Mouse (Mus musculus) forelimb bud, embryonic 11.5 days (tissue): ENCODE measurements around the gene Kdm8.
"Not testable (repeated sequence)": the region's sequence is repeated elsewhere in the genome, so short reads cannot be mapped to it uniquely, and the experiment has no call there.

ENCODE experiments used
- DNase-seq: peaks from one replicate; pipeline ENCODE4 v3.0.0-alpha.2; 2012; ENCODE audit warnings: low read depth, low spot score

Kdm8 gene

GRCm38 (mm10) chr7:125444464-125445401 lies at the start of gene Kdm8:
TSS of gene Kdm8 (plus strand) at chr7:125444676.
- DNase-seq: peak; percentile 97

- DNase-seq: no peak
These were observed 46.4 kb upstream of the Kdm8 start for GRCm38 (mm10) chr7:125398116-125398515.

DNA sequence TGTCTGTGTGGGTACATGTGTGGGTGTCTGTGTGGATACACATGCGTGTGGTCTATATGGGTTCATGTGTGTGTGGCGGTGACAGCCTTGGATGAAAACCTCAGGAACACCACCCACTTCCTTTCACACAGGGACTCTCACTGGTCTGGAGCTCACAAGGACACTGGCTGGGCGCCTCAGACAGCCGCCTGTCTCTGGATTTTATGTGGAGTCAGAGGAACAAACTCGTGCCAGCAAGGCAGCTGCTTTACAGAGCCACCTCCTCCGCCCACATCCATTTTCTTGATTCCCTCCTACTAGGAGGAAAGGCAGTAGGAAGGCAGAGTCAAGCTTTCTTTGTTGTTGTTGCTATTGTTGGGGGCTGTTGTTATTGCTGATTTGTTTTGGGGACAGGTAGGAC lies 45.8 kb upstream of the Kdm8 start:
- DNase-seq: no peak

DNA sequence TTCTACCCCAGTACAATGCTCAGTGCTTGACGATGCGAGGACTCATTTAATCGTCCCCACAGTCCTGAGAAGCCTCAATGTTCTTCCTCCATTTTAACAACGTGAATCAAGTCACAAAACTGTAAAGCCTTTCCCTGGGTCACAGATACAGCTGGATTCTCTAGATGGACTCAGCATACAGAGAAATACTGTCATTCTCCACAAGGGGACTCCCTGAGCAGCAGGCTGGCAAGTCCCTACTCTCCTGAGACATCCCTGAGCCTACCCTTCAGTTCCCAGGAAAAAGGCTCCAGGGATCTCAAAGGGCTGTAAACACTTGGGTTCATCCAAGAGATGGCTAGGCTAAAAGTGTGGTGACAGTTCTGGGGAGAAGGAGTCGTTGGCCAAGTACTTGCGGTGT lies 37.3 kb upstream of the Kdm8 start:
- DNase-seq: no peak

- no peak for DNase-seq
These were observed 29.4 kb upstream of the Kdm8 start for GRCm38 (mm10) chr7:125415087-125415486.

- no peak for DNase-seq
These were observed 28.7 kb upstream of the Kdm8 start for GRCm38 (mm10) chr7:125415776-125416175.

DNA sequence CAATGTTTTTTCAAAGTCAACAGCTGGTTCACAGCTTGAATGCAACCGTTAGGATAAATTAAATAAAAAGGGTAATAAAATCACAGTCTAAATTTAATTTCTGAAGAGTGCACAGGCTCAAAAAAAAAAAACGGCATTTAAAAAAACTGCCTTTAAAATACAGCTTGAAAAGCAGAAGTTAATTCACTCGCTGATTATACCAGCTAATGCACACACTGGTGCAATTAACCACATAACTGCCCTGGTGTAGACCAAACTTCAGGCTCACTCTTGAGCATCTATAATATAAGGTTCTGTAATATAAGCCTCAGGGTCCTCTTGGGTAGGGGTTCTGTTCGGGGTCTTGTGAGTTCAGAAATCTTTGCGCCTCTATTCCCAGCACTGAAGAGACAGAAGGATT lies 27.7 kb upstream of the Kdm8 start:
- no peak for DNase-seq

- no peak for DNase-seq
These were observed 26.1 kb upstream of the Kdm8 start for GRCm38 (mm10) chr7:125418413-125418812.

DNA sequence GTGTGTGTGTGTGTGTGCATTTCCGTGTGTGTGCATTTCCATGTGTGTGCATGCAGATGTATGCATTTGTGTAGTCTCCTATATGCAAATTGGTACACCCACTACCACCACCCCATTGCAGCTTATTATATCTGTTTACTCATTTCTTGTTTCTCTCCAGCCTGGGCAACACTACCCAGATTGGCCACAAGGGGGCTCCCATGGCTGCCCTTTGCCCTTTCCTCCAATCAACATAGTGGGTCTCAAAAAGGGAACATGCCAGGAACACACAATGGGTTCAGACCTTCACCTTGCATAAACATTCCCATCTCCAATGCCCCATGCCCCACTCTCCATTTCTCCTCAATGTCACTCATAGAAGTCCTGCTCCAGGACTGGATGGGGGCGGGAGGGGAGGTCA lies 24.3 kb upstream of the Kdm8 start:
- peak; percentile 23 for DNase-seq

DNA sequence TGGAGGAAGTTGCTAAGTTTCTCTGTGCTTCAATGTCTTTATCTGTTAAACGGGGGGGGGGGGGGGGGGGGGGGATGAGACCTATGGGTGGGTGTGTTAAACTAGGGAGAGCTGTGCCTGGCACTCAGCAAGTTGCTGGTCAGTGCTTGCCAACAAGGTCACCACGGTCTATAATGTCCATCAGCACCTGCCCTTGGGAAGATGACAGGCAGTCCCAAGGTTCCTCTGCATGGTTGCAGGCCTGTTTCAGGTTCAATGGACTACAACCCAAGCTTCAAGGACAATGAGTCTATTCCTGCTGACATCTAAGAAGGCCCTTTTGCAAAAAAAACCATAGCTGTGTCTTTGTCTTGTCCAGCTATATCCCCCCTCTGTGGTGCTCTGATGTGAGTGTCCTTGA lies 22.6 kb upstream of the Kdm8 start:
- no peak for DNase-seq

DNA sequence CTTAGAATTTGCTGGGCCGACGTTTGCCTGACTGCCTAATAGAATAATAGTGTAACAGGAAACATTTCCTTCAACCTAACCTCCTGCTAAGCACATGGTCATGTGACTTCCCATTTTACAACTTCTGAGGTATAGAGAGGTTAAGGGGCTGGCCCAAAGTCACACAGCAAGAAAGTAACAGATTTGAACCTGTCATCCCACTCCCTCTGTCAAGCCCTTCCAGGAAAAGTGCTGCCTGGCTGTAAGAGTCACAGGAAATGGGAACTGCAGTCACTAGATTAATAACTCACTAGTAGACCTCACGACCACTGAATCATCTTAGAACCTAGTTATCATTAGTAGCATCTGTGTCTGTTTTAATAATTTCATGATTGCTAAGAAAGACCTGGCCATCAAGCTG lies 21.4 kb upstream of the Kdm8 start:
- DNase-seq: no peak

DNA sequence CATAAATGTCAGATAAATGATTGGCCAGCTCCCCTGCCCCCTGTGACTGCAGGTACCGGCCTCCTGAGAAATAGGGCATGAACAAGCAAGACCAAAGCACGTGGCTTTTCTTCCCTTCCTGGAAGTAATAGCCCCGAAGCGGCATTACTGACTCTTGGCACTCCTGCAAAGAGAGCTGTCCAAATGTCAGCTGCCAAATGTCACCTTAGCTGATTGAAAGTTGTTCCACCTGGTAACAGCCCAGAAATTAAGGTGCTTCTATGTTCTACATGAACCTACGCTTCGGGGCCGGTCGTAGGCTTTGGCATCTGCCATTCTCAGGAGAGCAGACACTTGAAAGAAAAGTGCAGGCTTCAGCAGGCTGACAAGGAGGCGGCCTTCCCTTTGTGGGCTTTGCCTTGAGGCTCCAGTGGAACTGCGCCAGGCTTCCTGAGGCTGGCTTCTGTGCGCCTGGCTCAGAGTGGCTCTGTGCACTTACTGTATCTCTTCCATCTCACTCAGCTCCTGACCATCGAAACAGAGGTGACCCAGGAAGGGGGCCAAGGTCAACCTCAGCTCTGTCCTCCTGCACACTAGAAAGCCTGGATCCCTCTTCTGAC lies 16.9 kb upstream of the Kdm8 start:
- DNase-seq: no peak

DNA sequence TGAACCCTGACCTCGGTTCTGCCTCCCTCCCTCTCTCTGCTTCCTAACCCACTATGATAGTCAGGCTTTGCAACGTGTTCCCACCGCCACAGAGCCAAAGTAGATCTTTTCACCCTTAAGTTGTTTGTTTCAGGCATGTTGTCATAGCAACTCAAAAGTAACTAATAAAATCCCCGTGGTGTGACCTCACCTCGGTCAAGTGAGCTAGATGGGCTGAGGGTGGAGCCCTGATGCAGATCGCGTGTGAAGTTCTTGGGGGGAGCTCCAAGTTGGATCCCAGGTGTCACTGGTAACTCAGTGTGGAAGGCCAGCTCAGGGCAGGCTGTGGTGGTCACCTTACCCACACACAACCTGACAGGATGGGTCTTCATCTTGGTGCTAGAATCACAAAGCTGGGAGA lies 16.1 kb upstream of the Kdm8 start:
- DNase-seq: no peak

DNA sequence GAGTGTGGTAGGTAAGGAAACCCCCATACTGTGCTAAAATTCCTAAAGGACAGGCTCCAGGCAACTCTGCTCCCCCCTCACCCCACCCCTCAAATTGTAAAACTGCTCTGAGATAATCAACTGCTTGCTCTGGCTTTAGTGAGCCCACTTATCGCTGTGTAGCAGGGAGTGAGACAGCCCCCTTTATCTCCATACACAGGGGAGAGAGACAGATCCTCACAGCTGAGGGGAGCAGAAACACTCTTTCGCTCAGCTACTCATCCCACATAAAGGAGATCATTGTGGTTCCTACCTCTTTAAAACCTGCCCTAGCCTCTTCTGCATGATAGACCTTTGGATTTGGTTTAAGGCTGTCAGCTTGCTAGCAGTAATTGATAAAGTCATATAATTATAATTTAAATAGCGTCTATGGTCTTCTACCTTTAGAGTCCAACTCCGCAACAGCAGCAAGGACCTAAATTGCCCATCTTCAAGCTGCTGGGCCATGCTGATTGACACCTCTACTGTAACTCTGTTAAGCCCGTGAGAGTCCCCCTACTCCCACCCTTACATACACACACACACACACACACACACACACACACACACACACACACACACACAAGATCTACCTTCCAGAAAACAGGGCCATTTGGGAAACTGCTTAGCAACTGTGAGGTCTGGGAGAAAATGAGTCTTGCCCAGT lies 15.5 kb upstream of the Kdm8 start:
- not testable (repeated sequence) for DNase-seq

GRCm38 (mm10) chr7:125430170-125430842 lies 14.2 kb upstream of the Kdm8 start:
- DNase-seq: no peak

DNA sequence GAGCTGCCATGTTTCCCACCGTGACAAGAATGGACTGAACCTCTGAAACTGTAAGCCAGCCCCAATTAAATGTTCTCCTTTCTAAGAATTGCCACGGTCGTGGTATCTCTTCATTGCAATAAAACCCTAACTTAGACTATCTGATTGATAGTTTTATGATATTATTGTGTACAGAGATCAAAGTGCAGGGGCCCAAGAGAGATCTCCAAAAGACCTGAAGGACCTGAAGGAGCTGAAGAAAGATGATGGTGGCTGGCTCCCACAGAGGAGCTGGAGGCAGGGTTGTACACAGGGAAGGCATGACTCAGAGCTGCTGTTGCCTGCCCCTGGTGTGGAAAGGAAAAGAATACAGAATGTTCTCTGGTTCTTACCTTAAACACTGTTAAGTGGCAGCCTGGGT lies 10.6 kb upstream of the Kdm8 start:
- DNase-seq: no peak

- no peak for DNase-seq
These were observed 9.7 kb upstream of the Kdm8 start for GRCm38 (mm10) chr7:125434666-125435290.

- no peak for DNase-seq
These were observed 2.2 kb upstream of the Kdm8 start for GRCm38 (mm10) chr7:125442323-125442722.

DNA sequence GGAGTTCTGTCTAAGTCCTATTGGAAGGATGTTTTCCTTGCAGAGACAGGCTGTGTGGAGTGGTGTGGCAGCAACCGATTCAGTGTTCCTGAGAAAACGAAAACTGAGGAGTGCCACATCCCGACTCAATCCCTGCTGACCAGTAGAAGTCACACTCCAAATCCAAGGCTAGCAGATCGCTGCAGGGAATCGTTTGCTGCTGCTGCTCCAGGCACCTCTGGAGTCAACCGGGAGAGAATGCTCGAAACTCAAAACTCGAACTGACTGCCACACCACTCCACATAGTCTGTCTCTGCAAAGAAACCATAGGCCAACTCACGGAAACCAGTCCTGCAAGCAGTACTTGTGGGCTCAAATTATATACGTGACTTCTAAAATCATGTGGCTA lies 406 bp upstream of the Kdm8 start:
- no peak for DNase-seq

- DNase-seq: no peak
These were observed 6.2 kb downstream of the Kdm8 start for GRCm38 (mm10) chr7:125450678-125451077.

- DNase-seq: no peak
These were observed 6.6 kb downstream of the Kdm8 start for GRCm38 (mm10) chr7:125451078-125451477.

DNA sequence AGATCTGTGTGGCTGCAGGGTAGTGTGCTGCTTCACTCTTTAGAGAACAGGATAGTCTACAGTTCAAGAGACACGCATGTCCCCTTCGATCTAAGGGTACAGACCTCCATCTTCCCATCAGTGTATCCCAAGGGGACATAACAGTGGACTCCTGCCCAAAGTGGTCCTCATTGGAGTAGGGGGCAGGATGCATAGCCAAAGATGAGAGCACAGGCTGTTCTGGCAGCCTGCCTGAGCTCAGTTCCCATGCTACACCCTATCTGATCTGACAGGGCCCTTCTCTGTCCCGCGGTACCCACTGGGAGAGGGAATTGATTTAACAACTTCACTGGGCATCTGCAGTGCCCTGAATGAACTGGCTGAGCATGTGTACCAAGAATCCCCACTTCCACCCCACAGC lies 9.2 kb downstream of the Kdm8 start:
- no peak for DNase-seq
